Mouse (Mus musculus): ENCODE data around the gene Fibcd1. TPM values are rescaled to one million over a fixed set of nuclear protein-coding genes. Genes with fewer than 3 reads are reported as not detected.

Fibcd1 gene
- total and polyA plus RNA-seq, 3 experiments = not detected

DNA sequence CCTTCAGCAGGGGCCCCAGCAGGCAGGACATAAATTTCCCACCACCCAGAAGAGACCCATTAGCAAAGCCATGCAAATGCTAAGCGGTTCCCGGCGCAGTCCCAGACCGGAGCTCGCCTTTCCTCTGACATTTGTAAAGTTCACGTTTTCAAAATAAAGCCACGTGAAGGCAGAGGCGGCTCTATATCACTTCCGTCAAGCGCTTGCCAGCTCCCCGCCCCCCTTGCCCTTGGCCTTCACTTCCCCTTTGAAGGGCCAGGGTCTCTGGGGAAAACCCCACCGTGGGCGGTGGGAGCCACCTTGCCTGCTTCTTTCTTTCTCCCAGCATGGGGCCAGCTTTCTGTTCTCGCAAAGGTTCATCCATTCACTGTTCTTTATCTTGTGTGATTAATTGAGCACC, 35.1 kb upstream of the Fibcd1 start:
- Histone ChIP-seq H3K4me3 (ENCODE audit: control insufficient read depth in 1 of 2, insufficient read depth in 1 of 2, low read depth in 2 of 2, low read length in 2 of 2) (peak overlapping the region; percentile 25 to 60), H3K27ac (ENCODE audit: control insufficient read depth, low read depth, low read length) (no peak overlapping the region), H3K27me3 (ENCODE audit: control insufficient read depth in 1 of 2, insufficient read depth in 2 of 2, low read length in 2 of 2) (peaks cover 1 to 3% of the 10 kb centered on the region in 2 experiments), H3K9me3 (replicated peaks; ENCODE audit: insufficient read depth, low read length) (no peaks in the 10 kb centered on the region), H3K36me3 (ENCODE audit: control insufficient read depth in 1 of 2, insufficient read depth in 2 of 2, low read length in 2 of 2) (peaks cover 0 to 8% of the 10 kb centered on the region in 2 experiments; a peak in 2 of 4 replicates), H3K79me2 (ENCODE audit: control insufficient read depth, insufficient read depth, low read length, poor library complexity) (no peaks in the 10 kb centered on the region), H3K9ac (ENCODE audit: control insufficient read depth, low read depth, low read length, poor library complexity, severe bottlenecking) (no peak overlapping the region; the same call in 1 of the 2 replicates), H3K4me1 (ENCODE audit: control insufficient read depth in 1 of 2, insufficient read depth in 2 of 2, low read length in 2 of 2) (peaks cover 5 to 9% of the 10 kb centered on the region in 2 experiments; a peak in 3 of 4 replicates)
- TF ChIP-seq MAX (IDR thresholded peaks at IDR 0.05; ENCODE audit: low read length) = peak; percentile 83
- 0 out of 2 replicates have a peak, but pooled peaks have one; percentile 45 for TF ChIP-seq MYC (IDR thresholded peaks at IDR 0.05; ENCODE audit: low read depth, low read length)
- TF ChIP-seq USF1 (IDR thresholded peaks at IDR 0.05; ENCODE audit: low read depth, low read length) = peak; percentile 72
- no peak for TF ChIP-seq GABPA (IDR thresholded peaks at IDR 0.05; ENCODE audit: low read depth, low read length)
- peak; percentile 90 for TF ChIP-seq MXI1 (IDR thresholded peaks at IDR 0.05; ENCODE audit: low read depth, low read length)
- TF ChIP-seq ZC3H11A (IDR thresholded peaks at IDR 0.05; ENCODE audit: low read depth, low read length) = no peak
- TF ChIP-seq SIN3A (IDR thresholded peaks at IDR 0.05; ENCODE audit: low read length) = peak; percentile 77
- DNase-seq (ENCODE audit: low read depth, low spot score) = peak; percentile 40

DNA sequence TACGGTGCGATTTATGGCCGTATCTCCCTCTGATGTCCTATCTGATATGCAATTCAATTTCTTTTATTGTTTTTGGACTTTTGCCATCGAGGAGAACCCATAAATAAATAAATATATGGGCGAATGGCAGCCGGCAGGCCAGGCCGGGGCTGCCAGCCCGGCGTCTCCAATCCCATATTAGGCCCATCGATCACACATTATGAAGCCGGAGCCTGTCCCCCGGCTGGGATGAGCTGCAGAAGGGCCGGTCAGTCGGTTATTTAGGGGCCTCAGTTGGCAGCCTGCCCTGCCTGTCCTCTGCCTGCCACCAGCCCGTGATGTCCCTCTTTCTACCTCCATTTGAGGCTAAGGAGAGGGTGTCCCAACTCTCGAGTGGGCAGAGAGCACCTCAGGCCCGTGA, 32.8 kb upstream of the Fibcd1 start:
- H3K79me2 ChIP-seq (ENCODE audit: control insufficient read depth, insufficient read depth, low read length, poor library complexity) = no peaks in the 10 kb centered on the region
- TF ChIP-seq ZMIZ1 (IDR thresholded peaks at IDR 0.05; ENCODE audit: low read depth, low read length) (no peak), MEF2A (IDR thresholded peaks at IDR 0.05; ENCODE audit: extremely low read depth, insufficient replicate concordance, low read depth, low read length, poor library complexity, severe bottlenecking) (no peak), MAX (IDR thresholded peaks at IDR 0.05; ENCODE audit: low read length) (no peak), POLR2A (IDR thresholded peaks at IDR 0.05; ENCODE audit: control insufficient read depth in 1 of 2, insufficient read depth in 1 of 2, low read depth in 1 of 2, low read length in 2 of 2, poor library complexity in 1 of 2) (no peak), TAL1 (IDR thresholded peaks at IDR 0.05; ENCODE audit: low read length) (no peak), MXI1 (IDR thresholded peaks at IDR 0.05; ENCODE audit: low read depth, low read length) (no peak), E2F4 (IDR thresholded peaks at IDR 0.05; ENCODE audit: borderline replicate concordance, low read depth, low read length) (no peak), MYB (IDR thresholded peaks at IDR 0.05; ENCODE audit: low read depth, low read length) (no peak), GABPA (IDR thresholded peaks at IDR 0.05; ENCODE audit: low read depth, low read length) (no peak), NRF1 (IDR thresholded peaks at IDR 0.05; ENCODE audit: insufficient read depth, low read depth, low read length, poor library complexity, severe bottlenecking) (no peak), CTCF (IDR thresholded peaks at IDR 0.05 in 2 of 3, conservative IDR thresholded peaks at IDR 0.05 in 1 of 3; ENCODE audit: control insufficient read depth in 1 of 3, insufficient read depth in 1 of 3, low read depth in 2 of 3, low read length in 3 of 3, poor library complexity in 1 of 3, severe bottlenecking in 1 of 3) (no peak), ZKSCAN1 (IDR thresholded peaks at IDR 0.05; ENCODE audit: low read depth, low read length) (no peak)
- H3K9me3 ChIP-seq (replicated peaks; ENCODE audit: insufficient read depth, low read length) = no peaks in the 10 kb centered on the region
- H3K27ac ChIP-seq (ENCODE audit: control insufficient read depth, low read depth, low read length) = no peak overlapping the region
- H3K4me3 ChIP-seq (ENCODE audit: control insufficient read depth in 1 of 2, insufficient read depth in 1 of 2, low read depth in 2 of 2, low read length in 2 of 2) = no peak overlapping the region
- H3K4me1 ChIP-seq (ENCODE audit: control insufficient read depth in 1 of 2, insufficient read depth in 2 of 2, low read length in 2 of 2) = peaks cover 5 to 14% of the 10 kb centered on the region in 2 experiments; a peak in 3 of 4 replicates
- DNase-seq (ENCODE audit: low read depth, low spot score) = no peak
- H3K9ac ChIP-seq (ENCODE audit: control insufficient read depth, low read depth, low read length, poor library complexity, severe bottlenecking) = no peak overlapping the region
- H3K27me3 ChIP-seq (ENCODE audit: control insufficient read depth in 1 of 2, insufficient read depth in 2 of 2, low read length in 2 of 2) = peaks cover 1 to 2% of the 10 kb centered on the region in 2 experiments
- H3K36me3 ChIP-seq (ENCODE audit: control insufficient read depth in 1 of 2, insufficient read depth in 2 of 2, low read length in 2 of 2) = peaks cover 0 to 10% of the 10 kb centered on the region in 2 experiments; a peak in 2 of 4 replicates

All from MEL (cell line).